Mouse (Mus musculus) hindbrain, embryonic 11.5 days (tissue): ENCODE measurements at regions not wholly inside any gene's neighbourhood (a gene's known extent, or its start where the extent isn't known, plus 50 kb on each side); places are given as distances from the start of the nearest gene placed in this dataset.

Experiments used
- ATAC-seq: fragments of 200-750 bp; cut with Nextera tagmentation; 2 replicates; pipeline ENCODE4 v1.8.0; 2017; ENCODE audit warnings: mild to moderate bottlenecking, moderate TSS enrichment, moderate library complexity; ENCODE audit not compliant: low FRiP score
- DNase-seq: peaks from one replicate; pipeline ENCODE4 v3.0.0-alpha.2; 2015; ENCODE audit warnings: low spot score
- H3K27ac ChIP-seq: fragments of 300-500 bp; sonication (generic); 2 replicates; pipeline ENCODE4 v1.5.1; 2014; ENCODE audit warnings: mild to moderate bottlenecking, low read depth, low read length
- H3K27me3 ChIP-seq: fragments of 300-500 bp; sonication (generic); 2 replicates; pipeline ENCODE4 v1.6.1; 2014; ENCODE audit warnings: mild to moderate bottlenecking, low read length, moderate library complexity, mixed read lengths; ENCODE audit not compliant: control insufficient read depth, insufficient read depth
- H3K36me3 ChIP-seq: fragments of 300-500 bp; sonication (generic); 2 replicates; pipeline ENCODE4 v1.6.1; 2014; ENCODE audit warnings: mild to moderate bottlenecking, low read length, moderate library complexity, mixed read lengths; ENCODE audit not compliant: control insufficient read depth, insufficient read depth
- H3K4me1 ChIP-seq: fragments of 300-500 bp; sonication (generic); replicated peaks from 2 replicates; pipeline ENCODE4 v1.6.1; 2014; ENCODE audit warnings: low read length, mixed read lengths; ENCODE audit not compliant: control insufficient read depth, insufficient read depth
- H3K4me2 ChIP-seq: fragments of 300-500 bp; sonication (generic); replicated peaks from 2 replicates; pipeline ENCODE4 v1.6.1; 2014; ENCODE audit warnings: mild to moderate bottlenecking, low read depth, low read length
- H3K4me3 ChIP-seq: fragments of 300-500 bp; sonication (generic); 2 replicates; pipeline ENCODE4 v1.5.1; 2014; ENCODE audit warnings: low read depth, low read length
- H3K9ac ChIP-seq: fragments of 300-500 bp; sonication (generic); 2 replicates; pipeline ENCODE4 v1.6.1; 2014; ENCODE audit warnings: low read depth, low read length
- H3K9me3 ChIP-seq: fragments of 300-500 bp; sonication (generic); 2 replicates; pipeline ENCODE4 v1.6.1; 2016; ENCODE audit warnings: low read length; ENCODE audit not compliant: control insufficient read depth
- WGBS: fragments of 180-500 bp; shearing (Covaris S2); extraction: QIAGEN DNeasy Blood & Tissue Kit; methylation state at CpG from one replicate; pipeline ENCODE4 v1.1.7; 2014; 5-methylcytosine and 5-hydroxymethylcytosine counted together

DNA sequence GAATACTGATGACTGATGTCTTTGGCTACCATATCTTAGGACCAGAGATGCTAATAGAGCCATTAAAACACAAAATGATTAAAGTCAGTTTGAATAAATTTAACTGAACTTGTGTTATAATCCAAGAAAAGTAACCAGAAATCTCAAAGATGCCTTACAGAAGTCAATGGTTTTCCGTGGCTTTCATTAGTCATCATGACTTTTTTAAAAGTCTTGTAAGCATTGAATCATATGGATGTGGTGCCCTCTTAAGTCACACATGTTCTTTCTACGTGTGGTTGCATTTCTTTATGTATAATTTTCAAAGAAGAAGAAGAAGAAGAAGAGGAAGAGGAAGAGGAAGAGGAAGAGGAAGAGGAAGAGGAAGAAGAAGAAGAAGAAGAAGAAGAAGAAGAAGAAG is 178.2 kb downstream of the Mreg start:
- ATAC-seq, result no peak
- H3K27ac ChIP-seq, result no peak overlapping the region
- whole genome bisulfite sequencing, result 84% methylated on average over 2 of the region's 2 CpGs
- no peak for DNase-seq
- H3K9ac ChIP-seq, result no peak overlapping the region
- H3K4me2 ChIP-seq, result no peak overlapping the region
- no peaks in the 10 kb centered on the region for H3K36me3 ChIP-seq
- H3K4me3 ChIP-seq, result no peak overlapping the region
- no peaks in the 10 kb centered on the region for H3K4me1 ChIP-seq
- no peaks in the 10 kb centered on the region for H3K9me3 ChIP-seq
- no peaks in the 10 kb centered on the region for H3K27me3 ChIP-seq

DNA sequence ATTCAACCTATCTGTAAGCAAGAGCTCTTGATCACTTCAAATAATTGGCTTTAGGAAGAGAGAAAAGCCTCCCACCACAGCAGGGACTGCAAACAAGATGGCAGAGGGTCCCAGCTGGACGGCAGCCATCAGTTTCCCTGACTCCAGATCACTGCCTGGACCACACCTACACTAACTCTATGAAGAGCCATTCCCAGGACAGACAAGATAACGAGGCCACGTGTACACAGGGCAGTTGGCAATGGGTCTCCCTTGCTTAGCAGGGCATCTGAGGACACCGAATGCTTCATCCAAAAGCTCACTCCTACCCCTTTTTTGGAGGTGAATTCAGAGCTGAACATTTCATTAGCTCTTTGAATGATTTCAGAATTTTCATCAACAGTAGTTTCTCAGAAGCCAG is 179.9 kb downstream of the Mreg start:
- WGBS, result 83% methylated on average over 4 of the region's 4 CpGs
- H3K27me3 ChIP-seq, result no peaks in the 10 kb centered on the region
- DNase-seq (no peak), ATAC-seq (no peak)
- no peak overlapping the region for H3K4me3 ChIP-seq
- H3K9ac ChIP-seq, result no peak overlapping the region
- H3K4me2 ChIP-seq, result no peak overlapping the region
- H3K9me3 ChIP-seq, result no peaks in the 10 kb centered on the region
- no peak overlapping the region for H3K27ac ChIP-seq
- H3K36me3 ChIP-seq, result no peaks in the 10 kb centered on the region
- no peaks in the 10 kb centered on the region for H3K4me1 ChIP-seq

DNA sequence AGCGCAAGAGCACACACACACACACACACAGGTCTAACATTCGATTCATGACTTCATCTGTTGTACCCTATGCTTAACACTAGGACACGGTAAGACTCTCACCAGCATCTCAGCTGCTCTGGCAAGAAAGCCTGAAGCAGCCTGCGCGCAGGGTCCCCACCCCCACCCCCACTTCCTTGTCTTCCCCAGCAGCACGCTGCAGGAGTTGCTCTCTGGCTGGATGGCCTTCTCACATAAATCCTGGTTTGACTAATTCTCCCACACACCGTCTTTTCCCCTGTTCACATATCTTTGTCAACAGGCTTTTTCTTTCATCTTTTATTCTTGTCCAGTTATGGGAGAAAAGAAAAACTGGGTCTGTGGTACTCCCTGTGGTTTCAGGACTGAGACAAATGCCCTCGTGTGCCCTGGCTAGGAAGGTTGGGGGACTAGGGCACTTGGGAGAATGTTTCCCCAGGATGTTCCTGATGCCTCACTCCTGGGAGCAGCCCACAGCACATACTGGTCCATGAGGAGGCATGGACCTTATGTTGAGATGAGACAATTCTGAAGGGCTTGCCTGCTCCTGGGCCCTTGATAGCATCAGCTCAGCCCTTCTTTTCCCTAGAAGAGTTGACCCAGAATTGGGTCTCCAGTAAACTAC is 181.2 kb downstream of the Mreg start:
- no peak for DNase-seq

DNA sequence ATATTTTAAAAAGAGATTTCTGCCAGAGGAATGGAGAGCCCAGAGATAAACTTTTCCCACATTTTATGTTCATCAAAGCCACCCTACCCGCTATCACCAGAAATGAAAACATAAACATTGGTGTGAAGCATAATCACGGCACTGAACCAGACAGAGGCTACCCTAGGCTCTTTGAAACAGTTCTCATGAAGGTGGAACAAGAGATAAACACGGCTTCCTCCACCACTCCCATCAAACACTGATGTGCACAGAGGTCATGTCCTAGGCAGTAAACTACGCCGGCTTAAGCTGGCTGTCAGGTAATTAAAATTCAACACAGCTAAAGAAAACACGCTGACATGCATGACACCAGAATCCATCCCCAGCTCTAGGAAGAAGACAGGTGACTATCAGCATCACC is 182.5 kb downstream of the Mreg start:
- WGBS, result 85% methylated on average over 6 of the region's 6 CpGs
- ATAC-seq, result no peak
- Histone ChIP-seq H3K4me1 (no peaks in the 10 kb centered on the region), H3K36me3 (no peaks in the 10 kb centered on the region), H3K9ac (no peak overlapping the region), H3K4me3 (no peak overlapping the region), H3K9me3 (no peaks in the 10 kb centered on the region), H3K4me2 (no peak overlapping the region), H3K27ac (no peak overlapping the region), H3K27me3 (no peaks in the 10 kb centered on the region)
- DNase-seq, result no peak

More for the DNA sequence above, 181.2 kb downstream of the Mreg start:
- Histone ChIP-seq H3K4me3 (no peak overlapping the region), H3K36me3 (no peaks in the 10 kb centered on the region), H3K9ac (no peak overlapping the region), H3K27ac (no peak overlapping the region), H3K9me3 (no peaks in the 10 kb centered on the region), H3K27me3 (no peaks in the 10 kb centered on the region), H3K4me1 (no peaks in the 10 kb centered on the region), H3K4me2 (no peak overlapping the region)
- 68% methylated on average over 8 of the region's 8 CpGs for WGBS
- no peak for ATAC-seq

DNA sequence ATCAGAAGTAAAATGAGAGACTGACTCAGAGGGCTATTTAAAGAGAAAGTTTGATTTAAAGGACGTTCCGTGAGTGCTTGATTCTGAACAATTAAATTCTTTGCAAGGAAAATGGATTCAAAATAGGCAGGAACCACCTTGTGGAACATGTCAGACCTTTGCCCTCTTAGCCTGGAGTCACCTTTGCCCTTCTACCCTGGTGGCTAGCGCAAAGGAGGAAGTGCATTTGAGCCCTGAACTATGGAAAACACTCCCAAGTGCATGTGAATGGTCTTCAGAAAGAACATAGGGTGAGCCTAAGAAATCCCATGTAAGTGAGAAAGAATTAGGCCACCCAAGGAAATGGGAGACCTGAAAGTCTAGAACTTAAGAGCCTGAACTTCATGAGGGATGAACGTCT is 185.2 kb downstream of the Mreg start:
- no peak for ATAC-seq
- H3K4me2 ChIP-seq, result no peak overlapping the region
- WGBS, result 91% methylated on average over 4 of the region's 4 CpGs
- H3K9ac ChIP-seq, result no peak overlapping the region
- DNase-seq, result no peak
- H3K9me3 ChIP-seq, result no peaks in the 10 kb centered on the region
- no peaks in the 10 kb centered on the region for H3K36me3 ChIP-seq
- no peak overlapping the region for H3K4me3 ChIP-seq
- H3K27ac ChIP-seq, result no peak overlapping the region
- H3K27me3 ChIP-seq, result no peaks in the 10 kb centered on the region
- H3K4me1 ChIP-seq, result no peaks in the 10 kb centered on the region

DNA sequence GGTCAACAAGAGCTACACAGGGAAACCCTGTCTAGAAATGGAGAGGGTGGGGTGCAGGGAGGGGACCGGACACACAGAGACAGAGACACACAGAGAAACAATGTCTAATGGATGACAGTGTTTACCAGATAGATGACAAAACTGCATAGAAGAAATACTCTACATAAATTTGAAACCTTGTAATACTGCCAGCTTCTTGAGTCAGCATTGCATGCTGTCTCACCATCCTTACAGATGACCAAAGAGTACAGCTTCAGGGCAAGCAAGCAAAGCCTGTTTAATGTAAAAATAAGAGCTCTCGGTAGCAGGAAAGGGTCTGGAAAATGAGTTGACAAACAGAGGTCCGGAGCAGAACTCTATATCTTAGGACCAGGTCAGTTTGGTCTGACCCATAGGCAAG is 189.5 kb downstream of the Mreg start:
- ATAC-seq, result no peak
- Histone ChIP-seq H3K27me3 (no peaks in the 10 kb centered on the region), H3K4me2 (no peak overlapping the region), H3K4me3 (no peak overlapping the region), H3K9ac (no peak overlapping the region), H3K4me1 (no peaks in the 10 kb centered on the region), H3K9me3 (no peaks in the 10 kb centered on the region), H3K27ac (no peak overlapping the region), H3K36me3 (no peaks in the 10 kb centered on the region)
- no peak for DNase-seq
- WGBS, result 89% methylated on average over 3 of the region's 3 CpGs

DNA sequence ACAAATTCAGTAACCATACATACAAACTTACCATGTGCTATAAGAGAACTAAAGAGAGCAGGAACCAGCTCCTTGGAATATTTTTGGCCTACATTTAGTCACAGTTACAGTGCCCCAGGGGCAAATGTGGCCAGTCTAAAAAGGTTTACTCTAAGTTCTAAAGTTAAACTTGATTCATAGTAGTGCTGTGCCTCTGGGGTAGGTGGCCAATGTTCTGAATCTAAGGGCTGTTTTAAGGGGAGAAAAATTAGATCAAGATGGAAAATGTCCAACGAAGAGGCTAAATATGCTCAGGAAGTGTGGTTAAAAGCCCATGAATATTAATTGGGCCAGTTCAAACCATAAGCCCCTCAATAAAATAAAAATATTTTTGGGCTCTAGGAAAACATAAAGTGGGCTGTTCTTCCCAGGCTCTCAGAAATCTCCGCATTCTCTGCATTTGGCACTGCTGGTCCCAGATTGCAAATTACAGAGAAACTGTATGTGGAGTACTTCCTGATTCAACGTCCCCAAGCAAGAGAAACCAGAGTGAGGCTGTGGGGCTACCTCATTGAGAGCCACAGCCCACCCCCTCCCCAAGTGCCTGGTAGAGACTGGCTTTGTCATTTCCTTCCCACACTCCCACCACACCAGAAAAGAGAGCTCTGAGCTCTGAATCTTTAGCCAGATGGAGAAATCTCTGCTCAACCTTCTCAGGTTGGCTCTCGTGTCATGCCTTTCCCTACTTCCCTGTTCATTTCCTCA is 193.5 kb downstream of the Mreg start:
- Histone ChIP-seq H3K4me1 (no peaks in the 10 kb centered on the region), H3K27me3 (no peaks in the 10 kb centered on the region), H3K9ac (no peak overlapping the region), H3K27ac (no peak overlapping the region), H3K9me3 (no peaks in the 10 kb centered on the region), H3K4me3 (no peak overlapping the region), H3K36me3 (no peaks in the 10 kb centered on the region), H3K4me2 (no peak overlapping the region)
- ATAC-seq (no peak), DNase-seq (no peak)
- WGBS, result 74% methylated on average over 4 of the region's 4 CpGs

DNA sequence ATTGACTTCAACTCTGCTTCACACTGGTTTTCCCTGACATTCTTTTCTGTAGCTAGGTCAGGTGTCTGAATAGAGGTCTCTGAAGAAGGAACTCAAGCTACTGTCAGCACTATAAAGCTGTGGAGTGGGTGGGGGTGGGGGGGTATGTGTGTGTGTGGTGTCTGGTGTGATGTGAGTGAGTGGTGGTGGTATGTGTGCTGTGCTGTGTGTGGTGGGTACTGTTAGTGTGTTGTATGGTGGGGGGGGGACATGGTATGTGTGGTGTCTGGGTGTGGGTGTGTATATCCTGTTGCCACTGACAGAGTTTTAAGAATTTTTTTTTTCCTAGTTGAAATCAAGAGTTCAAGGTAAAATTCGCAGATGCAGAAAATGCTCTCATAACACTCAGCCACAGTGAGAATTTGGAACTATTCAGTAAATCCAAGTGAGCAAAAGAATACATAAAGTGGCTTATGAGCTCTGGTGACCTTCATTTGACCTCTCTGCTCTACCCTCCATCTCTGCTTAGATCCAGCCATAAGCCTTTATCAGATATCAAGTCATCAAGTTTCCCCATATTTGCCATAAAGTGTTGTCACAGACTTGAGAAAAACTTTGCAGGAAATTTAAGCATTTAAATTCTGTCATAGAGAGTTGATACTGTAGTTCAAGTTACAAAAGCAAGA is 194.2 kb downstream of the Mreg start:
- H3K4me1 ChIP-seq, result no peaks in the 10 kb centered on the region
- H3K27ac ChIP-seq, result no peak overlapping the region
- H3K4me2 ChIP-seq, result no peak overlapping the region
- DNase-seq (no peak), ATAC-seq (no peak)
- no peaks in the 10 kb centered on the region for H3K36me3 ChIP-seq
- H3K4me3 ChIP-seq, result no peak overlapping the region
- H3K27me3 ChIP-seq, result no peaks in the 10 kb centered on the region
- no peaks in the 10 kb centered on the region for H3K9me3 ChIP-seq
- H3K9ac ChIP-seq, result no peak overlapping the region
- 85% methylated on average over 1 of the region's 1 CpGs for WGBS

DNA sequence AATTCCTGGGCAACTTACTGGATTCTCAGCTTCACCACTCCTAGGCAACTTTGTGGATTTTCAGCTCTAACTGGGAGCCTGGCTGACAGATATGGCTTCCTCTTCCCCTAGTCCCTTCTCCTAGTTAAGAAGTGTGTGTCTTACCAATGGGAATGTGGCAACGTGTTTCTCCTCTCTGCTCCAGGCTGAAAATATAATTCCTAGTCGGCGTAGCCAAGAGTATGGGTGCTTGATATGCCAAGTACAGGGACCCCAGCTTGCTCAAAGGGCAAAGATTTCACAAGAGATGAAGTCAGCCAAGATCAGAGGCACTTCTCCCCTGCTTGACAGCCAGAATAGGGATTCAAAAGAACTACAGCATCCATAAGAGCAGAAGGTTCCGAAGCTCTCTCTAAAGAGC is 196.6 kb downstream of the Mreg start:
- no peak overlapping the region for H3K9ac ChIP-seq
- H3K4me1 ChIP-seq, result no peaks in the 10 kb centered on the region
- H3K4me2 ChIP-seq, result no peak overlapping the region
- H3K4me3 ChIP-seq, result no peak overlapping the region
- H3K36me3 ChIP-seq, result no peaks in the 10 kb centered on the region
- H3K9me3 ChIP-seq, result no peaks in the 10 kb centered on the region
- 89% methylated on average over 4 of the region's 4 CpGs for WGBS
- H3K27me3 ChIP-seq, result no peaks in the 10 kb centered on the region
- DNase-seq (no peak), ATAC-seq (no peak)
- no peak overlapping the region for H3K27ac ChIP-seq
